Mouse (Mus musculus) cerebellum, adult 2 months (tissue): ENCODE data around the gene Slc39a11.

Experiments
- CTCF ChIP-seq: fragments of 200-500 bp; IDR thresholded peaks from 2 replicates; pipeline ENCODE4 v1.5.1; 2011; ENCODE audit warnings: low read depth, mild to moderate bottlenecking, control low read depth, low read length, moderate library complexity, borderline replicate concordance; ENCODE audit not compliant: insufficient read depth
- POLR2A ChIP-seq: fragments of 200-500 bp; IDR thresholded peaks from 2 replicates; pipeline ENCODE4 v1.6.1; 2011; ENCODE audit warnings: low read length, control low read depth, borderline replicate concordance; ENCODE audit not compliant: insufficient read depth

- no peak for TF ChIP-seq POLR2A
- TF ChIP-seq CTCF, result no peak
Measured at GRCm38 (mm10) chr11:113546217-113546877, 103.5 kb downstream of the Slc39a11 start.
